Mouse (Mus musculus) left cerebral cortex, adult 2 months (tissue): ENCODE measurements at regions not wholly inside any gene's neighbourhood (a gene's known extent, or its start where the extent isn't known, plus 50 kb on each side); places are given as distances from the start of the nearest gene placed in this dataset.

ENCODE experiments used
- DNase-seq, 2 experiments: peaks; one replicate each; pipeline ENCODE4 v3.0.0; 2021 to 2022; ENCODE audit warnings: low spot score in 2 of 2, mixed read lengths in 1 of 2; ENCODE audit errors: extremely low spot score in 1 of 2
- H3K27ac ChIP-seq: fragments of 200-600 bp; 2 replicates; pipeline ENCODE4 v1.8.1; 2022
- H3K4me3 ChIP-seq: fragments of 200-600 bp; 2 replicates; pipeline ENCODE4 v1.8.1; 2022
- CTCF ChIP-seq: fragments of 200-600 bp; IDR thresholded peaks from 2 replicates; pipeline ENCODE4 v1.8.1; 2022; ENCODE audit warnings: antibody characterized with exemption, mild to moderate bottlenecking, moderate library complexity
- intact Hi-C: fragments of 180-260 bp; cut with DNase I; formaldehyde crosslinking; loops from one replicate; pipeline ENCODE4 v1.15.1; 2025

DNA sequence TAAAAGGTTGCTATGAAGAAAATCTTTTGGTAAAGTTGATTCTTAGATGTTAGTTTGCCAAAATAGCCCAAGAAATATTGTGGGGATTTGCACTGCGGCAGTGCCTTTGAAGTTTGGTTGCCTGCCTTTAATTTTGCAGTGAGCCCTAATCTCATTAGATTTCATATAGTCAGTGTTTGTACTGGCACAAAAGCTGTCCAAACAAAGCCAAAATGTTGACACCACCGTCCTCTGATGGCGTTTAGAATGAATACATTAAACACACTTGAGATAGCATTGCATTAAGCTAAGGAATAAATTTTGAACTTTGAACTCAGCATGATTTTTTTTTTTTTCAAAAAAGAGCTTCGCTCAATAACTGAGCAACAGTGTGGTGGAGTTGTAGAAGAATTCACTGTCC, 51.9 kb upstream of the Gm5148 start:
- intact Hi-C loops = no loop called here
- no peak for TF ChIP-seq CTCF
- no peak for DNase-seq

More for the DNA sequence above, 51.9 kb upstream of the Gm5148 start:
- Histone ChIP-seq H3K27ac (no peak overlapping the region), H3K4me3 (no peak overlapping the region)
